Mouse (Mus musculus) mouse embryonic stem cell (cell line): ENCODE data around the gene Rgl3.

Experiments used
- in situ Hi-C, 2 experiments: fragments of 300-500 bp; cut with MboI; formaldehyde crosslinking; loops; 1 replicate in 1 of 2; 3 replicates in 1 of 2; pipeline ENCODE4 v1.14.3; 2019 to 2020; ENCODE audit warnings: low sequenced_read_pairs in 2 of 2, low pct_unique_long_range_greater_than_20kb in 1 of 2, mixed read lengths in 1 of 2; ENCODE audit not compliant: unreplicated experiment in 1 of 2

Gene Rgl3

GRCm38 (mm10) chr9:21955570-21956281, 33.5 kb downstream of the Rgl3 start, which contains the start of gene Swsap1:
TSS of gene Swsap1 (plus strand) at chr9:21955755.
- in situ Hi-C loops = no loop called here

GRCm38 (mm10) chr9:21955225-21955569, 34.0 kb downstream of the Rgl3 start:
- in situ Hi-C loops = no loop called here

- in situ Hi-C loops = no loop called here
These were observed 34.6 kb downstream of the Rgl3 start for GRCm38 (mm10) chr9:21954635-21955034.

- in situ Hi-C loops = no loop called here
These were observed 35.6 kb downstream of the Rgl3 start for GRCm38 (mm10) chr9:21953600-21953999.

- in situ Hi-C loops = no loop called here
These were observed 37.3 kb downstream of the Rgl3 start for GRCm38 (mm10) chr9:21951977-21952376.

- in situ Hi-C loops = no loop called here
These were observed 38.9 kb downstream of the Rgl3 start for GRCm38 (mm10) chr9:21950322-21950721.

- in situ Hi-C loops = no loop called here
These were observed 40.5 kb downstream of the Rgl3 start for GRCm38 (mm10) chr9:21948790-21949189.

GRCm38 (mm10) chr9:21948146-21948545, 41.1 kb downstream of the Rgl3 start:
- in situ Hi-C loops = no loop called here

- in situ Hi-C loops = no loop called here
These were observed 41.6 kb downstream of the Rgl3 start for GRCm38 (mm10) chr9:21947540-21948130.

GRCm38 (mm10) chr9:21944267-21944666, 45.0 kb downstream of the Rgl3 start:
- in situ Hi-C loops = no loop called here

- in situ Hi-C loops = no loop called here
These were observed 45.6 kb downstream of the Rgl3 start for GRCm38 (mm10) chr9:21943638-21944037.

- in situ Hi-C loops = no loop called here
These were observed 46.2 kb downstream of the Rgl3 start for GRCm38 (mm10) chr9:21943046-21943445.

GRCm38 (mm10) chr9:21938234-21938855, 50.9 kb downstream of the Rgl3 start:
- in situ Hi-C loops = no loop called here

GRCm38 (mm10) chr9:21937711-21938175, 51.5 kb downstream of the Rgl3 start:
- in situ Hi-C loops = no loop called here

GRCm38 (mm10) chr9:21936692-21937570, 52.3 kb downstream of the Rgl3 start, which contains the start of gene Plppr2:
TSS of gene Plppr2 (plus strand) at chr9:21937033.
- in situ Hi-C loops = no loop called here

- in situ Hi-C loops = no loop called here
These were observed 53.6 kb downstream of the Rgl3 start for GRCm38 (mm10) chr9:21935466-21936131.

- in situ Hi-C loops = no loop called here
These were observed 55.2 kb downstream of the Rgl3 start for GRCm38 (mm10) chr9:21934021-21934420.

- in situ Hi-C loops = no loop called here
These were observed 56.7 kb downstream of the Rgl3 start for GRCm38 (mm10) chr9:21932445-21933137.
